Mouse (Mus musculus) myocyte (in vitro differentiated cells): ENCODE results near the gene Pole4.

Experiments
- CEBPB ChIP-seq: IDR thresholded peaks from 2 replicates; pipeline ENCODE4 v1.6.1; 2011; ENCODE audit warnings: mild to moderate bottlenecking, moderate library complexity; ENCODE audit not compliant: poor library complexity, insufficient read depth, severe bottlenecking
- E2F4 ChIP-seq: IDR thresholded peaks from one replicate; pipeline ENCODE4 v1.6.1; 2011; ENCODE audit warnings: mild to moderate bottlenecking, control low read depth, moderate library complexity; ENCODE audit not compliant: insufficient read depth
- MAX ChIP-seq: IDR thresholded peaks from one replicate; pipeline ENCODE4 v1.6.1; 2011; ENCODE audit warnings: low read depth, mild to moderate bottlenecking, control low read depth
- MYOD1 ChIP-seq, 3 experiments: IDR thresholded peaks; one replicate each; pipeline ENCODE4 v1.6.1; 2011; ENCODE audit warnings: control low read depth in 2 of 3, low read depth in 2 of 3, mild to moderate bottlenecking in 2 of 3, moderate library complexity in 1 of 3; ENCODE audit not compliant: insufficient read length in 2 of 3, control insufficient read depth in 1 of 3
- MYOG ChIP-seq, 3 experiments: IDR thresholded peaks; one replicate each; pipeline ENCODE4 v1.6.1; 2011; ENCODE audit warnings: control low read depth in 2 of 3, low read depth in 2 of 3, mild to moderate bottlenecking in 2 of 3; ENCODE audit not compliant: insufficient read length in 2 of 3, control insufficient read depth in 1 of 3, insufficient read depth in 1 of 3
- POLR2A ChIP-seq: IDR thresholded peaks from one replicate; pipeline ENCODE4 v1.6.1; 2011; ENCODE audit warnings: low read depth, mild to moderate bottlenecking, control low read depth, moderate library complexity; ENCODE audit not compliant: insufficient read length
- POLR2AphosphoS2 ChIP-seq: IDR thresholded peaks from one replicate; pipeline ENCODE4 v1.6.1; 2011; ENCODE audit warnings: low read depth, control low read depth; ENCODE audit not compliant: insufficient read length
- TCF12 ChIP-seq: IDR thresholded peaks from one replicate; pipeline ENCODE4 v1.6.1; 2011; ENCODE audit warnings: mild to moderate bottlenecking, control low read depth; ENCODE audit not compliant: poor library complexity, insufficient read depth, severe bottlenecking
- USF1 ChIP-seq: IDR thresholded peaks from one replicate; pipeline ENCODE4 v1.6.1; 2011; ENCODE audit warnings: low read depth, mild to moderate bottlenecking, control low read depth, moderate library complexity

DNA sequence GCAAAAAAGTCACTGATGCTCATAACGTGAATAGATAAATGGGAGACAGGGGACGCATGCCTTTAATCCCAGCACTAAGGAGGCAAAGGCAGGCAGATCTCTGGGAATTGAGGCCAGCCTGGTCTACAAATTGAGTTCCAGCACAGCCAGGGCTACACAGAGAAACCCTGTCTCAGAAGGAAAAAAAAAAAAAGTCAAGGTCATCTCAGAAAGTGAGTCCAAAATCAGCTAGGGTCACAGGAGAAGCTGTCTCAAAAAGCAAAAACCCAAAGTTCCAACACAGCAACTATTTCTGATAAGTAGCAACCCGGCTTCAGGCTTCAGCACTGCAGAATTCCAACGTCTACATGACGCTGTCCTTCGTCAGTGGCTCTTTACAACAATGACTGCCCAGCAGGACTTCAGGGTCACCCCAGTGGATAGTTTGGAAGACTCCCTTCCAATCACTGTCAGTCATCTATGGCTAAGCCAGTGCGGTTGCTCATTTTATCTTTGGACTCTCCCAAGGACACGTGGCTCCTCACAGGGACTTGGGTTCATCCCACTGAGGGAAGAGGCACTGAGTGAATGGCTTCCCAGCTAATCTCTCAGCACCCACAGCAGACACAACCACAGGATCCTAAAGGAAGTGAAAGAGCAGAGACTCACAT, 35.8 kb upstream of the Pole4 start:
- TF ChIP-seq E2F4 (no peak), TCF12 (no peak), POLR2A (no peak), MYOG (IDR thresholded peaks at IDR 0.05; ENCODE audit: control insufficient read depth in 1 of 3, insufficient read depth in 1 of 3, insufficient read length in 2 of 3, low read depth in 2 of 3) (no peak), CEBPB (no peak), POLR2AphosphoS2 (no peak), MYOD1 (IDR thresholded peaks at IDR 0.05; ENCODE audit: control insufficient read depth in 1 of 3, insufficient read length in 2 of 3, low read depth in 2 of 3) (no peak), MAX (no peak), USF1 (no peak)
